Mouse (Mus musculus) ovary, postnatal 14 days (tissue): ENCODE data around the gene Slc38a8.

Experiments
- DNase-seq: peaks from one replicate; pipeline ENCODE4 v3.0.0; 2022; ENCODE audit warnings: low spot score

Gene Slc38a8

GRCm38 (mm10) chr8:119437506-119437905, 64.0 kb downstream of the Slc38a8 start:
- no peak for DNase-seq

- DNase-seq: no peak
Observed at GRCm38 (mm10) chr8:119436933-119437332, 64.6 kb downstream of the Slc38a8 start.

- no peak for DNase-seq
Observed at GRCm38 (mm10) chr8:119436331-119436730, 65.2 kb downstream of the Slc38a8 start.

GRCm38 (mm10) chr8:119435527-119435926, 66.0 kb downstream of the Slc38a8 start:
- no peak for DNase-seq

- DNase-seq: no peak
Observed at GRCm38 (mm10) chr8:119434569-119434968, 66.9 kb downstream of the Slc38a8 start.

- DNase-seq: no peak
Observed at GRCm38 (mm10) chr8:119433582-119434174, 67.8 kb downstream of the Slc38a8 start, which contains the start of gene Osgin1. Gene Osgin1 (plus strand): TSS chr8:119434124.

GRCm38 (mm10) chr8:119432372-119432771, 69.1 kb downstream of the Slc38a8 start:
- DNase-seq: no peak

GRCm38 (mm10) chr8:119430690-119431089, 70.8 kb downstream of the Slc38a8 start:
- no peak for DNase-seq

GRCm38 (mm10) chr8:119430250-119430649, 71.2 kb downstream of the Slc38a8 start:
- no peak for DNase-seq
